Mouse (Mus musculus): ENCODE results near the gene Hmx3.

- TF ChIP-seq SRF (IDR thresholded peaks at IDR 0.05; ENCODE audit: control insufficient read depth, insufficient read length, low read depth) = no peak
- no peak for TF ChIP-seq E2F4 (IDR thresholded peaks at IDR 0.05; ENCODE audit: insufficient read depth)
- TF ChIP-seq CEBPB (IDR thresholded peaks at IDR 0.05; ENCODE audit: insufficient read depth, poor library complexity, severe bottlenecking) = no peak
- no peak for TF ChIP-seq POLR2A (IDR thresholded peaks at IDR 0.05; ENCODE audit: insufficient read length, low read depth)
- no peak for TF ChIP-seq MAX (IDR thresholded peaks at IDR 0.05; ENCODE audit: low read depth)
- no peak for TF ChIP-seq POLR2AphosphoS2 (IDR thresholded peaks at IDR 0.05; ENCODE audit: insufficient read length, low read depth)
Measured at GRCm38 (mm10) chr7:131541184-131542114, 1.2 kb upstream of the Hmx3 start.

Data from myocyte (in vitro differentiated cells).